Mouse (Mus musculus) heart, postnatal 4 days (tissue): ENCODE data around the gene St6galnac4. TPM values are rescaled to one million over a fixed set of nuclear protein-coding genes. Genes with fewer than 3 reads are reported as not detected.
A peak's percentile ranks its signal among the peaks of the same experiment; 100 is the strongest.

Source experiments
- DNase-seq: peaks from one replicate; pipeline ENCODE4 v3.0.0; 2021
- total RNA-seq, 2 experiments: library from RNA; stranded (reverse); gene quantifications; 2 replicates each; pipeline ENCODE4 v1.2.3; 2021

Gene St6galnac4
- total RNA-seq: 10 to 100 TPM; 31.6 to 38.6 TPM

DNA sequence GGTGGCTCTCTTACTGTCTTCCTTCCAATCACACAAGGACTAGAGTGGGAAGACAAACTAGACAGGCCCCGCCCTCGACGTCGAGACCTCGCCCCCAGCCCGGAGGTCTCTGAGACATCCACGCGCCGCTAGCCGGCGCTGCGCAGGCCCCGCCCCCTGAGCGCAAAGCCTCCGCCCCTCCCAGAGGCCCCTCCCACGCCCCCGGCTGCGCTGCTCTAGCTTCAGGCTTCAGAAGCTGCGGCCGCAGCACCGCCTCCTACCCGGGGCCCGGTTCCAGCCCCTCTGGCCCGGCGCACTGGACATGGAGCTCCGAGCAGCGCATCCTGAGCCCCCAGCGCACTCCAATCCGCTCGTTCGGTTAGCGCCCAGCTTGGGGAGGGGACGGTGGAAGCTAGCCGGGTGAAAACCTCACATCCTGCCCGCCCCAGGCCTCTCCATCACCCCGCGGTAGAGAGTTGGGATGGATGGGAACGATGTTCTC is at the start of gene St6galnac4:
Gene St6galnac4 (plus strand): TSS at position 225 of the 481 bp plus-strand sequence.
- DNase-seq: peak; percentile 94

DNA sequence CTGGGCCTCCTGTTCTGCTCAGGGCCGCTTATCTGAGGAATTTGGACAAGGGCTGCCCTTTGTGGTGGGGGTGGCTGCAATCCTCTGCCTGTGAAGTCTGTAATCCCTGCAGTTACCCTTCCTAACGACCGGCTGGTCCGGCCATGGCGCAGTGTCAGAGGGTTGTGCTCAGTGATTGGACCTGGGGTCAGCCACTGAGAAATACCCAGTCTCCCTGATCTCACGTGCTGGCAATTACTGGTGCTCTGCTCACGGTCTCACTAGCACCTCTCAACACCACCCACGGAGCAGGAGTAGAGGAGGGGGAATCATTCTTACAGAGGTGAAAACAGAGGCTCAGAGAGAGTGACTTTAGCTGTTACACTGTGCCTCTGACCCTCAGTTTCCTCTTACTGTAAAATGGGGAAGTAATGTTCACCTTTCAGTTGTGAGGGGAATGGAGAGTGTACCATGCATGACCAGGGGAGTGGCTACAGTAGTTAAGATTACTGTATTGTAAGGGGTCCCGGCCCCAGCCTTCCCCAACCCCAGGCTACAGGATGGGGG is 49.5 kb upstream of the St6galnac4 start:
- DNase-seq: peak; percentile 51

DNA sequence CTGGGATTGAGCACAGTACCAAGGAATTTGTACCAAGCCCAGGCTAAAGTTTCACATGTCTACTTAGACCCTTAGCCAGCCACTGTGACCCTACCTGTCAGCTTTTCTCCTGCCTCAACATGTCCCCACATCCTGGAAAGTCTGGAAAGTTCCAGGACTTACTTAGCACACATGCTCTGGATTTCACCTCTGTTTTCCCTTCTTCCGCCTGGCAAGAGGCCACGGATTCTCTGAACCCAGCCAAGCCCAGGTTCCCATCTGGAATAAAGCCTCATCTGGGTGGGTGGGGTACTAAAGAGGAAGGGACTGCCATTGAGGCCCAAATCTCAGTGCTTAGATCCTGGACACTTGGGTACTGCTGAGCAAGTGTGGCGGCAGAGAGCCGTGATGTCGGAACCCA is 49.0 kb upstream of the St6galnac4 start:
- peak; percentile 38 for DNase-seq

DNA sequence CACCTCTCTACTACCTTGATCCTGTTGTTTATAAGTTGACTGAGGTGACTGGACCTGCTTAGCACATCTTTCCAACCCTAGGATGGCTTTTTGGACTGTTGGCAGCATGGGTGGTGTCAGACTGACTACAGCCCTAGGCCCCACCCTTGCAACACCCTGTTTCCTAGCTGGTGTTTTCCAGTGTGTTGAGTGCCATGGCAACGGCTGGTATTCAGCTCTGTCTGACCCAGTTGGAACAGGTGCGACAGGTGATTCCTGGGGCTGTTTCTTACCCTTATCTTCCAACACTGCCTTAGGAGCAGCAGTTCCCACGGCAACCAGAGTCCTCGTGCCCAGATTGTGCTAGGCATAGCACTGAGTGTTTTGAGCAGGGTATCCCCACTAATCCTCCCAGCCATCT is 48.4 kb upstream of the St6galnac4 start:
- no peak for DNase-seq

DNA sequence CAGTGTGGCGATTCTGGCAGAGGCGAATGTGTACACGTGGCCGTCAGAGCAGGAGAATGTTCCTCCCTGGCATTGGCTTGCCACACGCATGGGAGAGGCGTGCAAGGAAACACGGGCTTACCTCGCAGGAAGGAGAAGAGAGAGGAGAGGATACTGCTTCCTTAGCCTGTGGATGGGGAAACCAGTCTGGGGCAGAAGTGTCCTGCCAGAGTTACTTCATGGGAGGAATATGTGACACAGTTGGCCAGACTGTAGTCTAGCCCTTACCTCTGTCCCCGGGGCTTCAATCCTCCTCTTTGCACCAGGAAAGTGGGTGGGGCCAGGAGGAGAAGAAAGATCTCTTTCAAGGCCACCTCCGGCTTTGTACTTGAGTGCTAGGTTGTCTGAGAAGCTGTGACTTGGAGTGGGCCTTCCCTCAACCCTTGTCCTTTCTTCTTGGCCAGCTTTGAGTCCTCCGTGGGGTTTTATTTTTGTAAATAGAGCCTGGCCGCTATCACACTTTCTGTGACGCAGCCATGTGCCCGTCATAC is 47.4 kb upstream of the St6galnac4 start:
- no peak for DNase-seq

DNA sequence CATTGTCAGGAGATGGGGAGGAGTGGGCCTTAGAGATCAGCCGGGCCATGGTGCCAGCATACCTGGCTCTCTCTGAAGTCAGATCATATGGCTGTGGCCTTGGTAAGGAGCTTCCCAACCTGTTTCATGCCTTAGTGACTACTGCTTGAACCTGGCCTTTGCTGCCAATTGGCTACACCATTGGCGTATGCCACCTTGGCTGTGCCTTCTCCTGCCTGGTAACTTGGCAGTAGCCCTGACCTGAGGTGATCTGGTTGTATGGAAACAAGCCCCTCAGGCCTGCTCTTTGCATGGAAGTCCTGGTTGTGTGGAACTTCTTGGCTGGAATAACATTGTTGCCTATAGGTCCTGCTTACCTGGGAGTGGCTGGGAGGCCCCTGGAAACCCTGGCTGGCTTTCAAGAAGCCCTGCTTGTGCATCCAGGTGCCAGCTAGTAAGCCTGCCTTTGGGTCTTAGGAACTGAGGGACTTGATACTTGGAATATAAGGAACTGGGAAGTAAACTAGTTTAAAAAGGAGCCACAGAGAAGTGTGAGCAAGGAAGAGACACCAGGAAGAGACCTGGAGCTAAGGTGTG is 45.5 kb upstream of the St6galnac4 start:
- DNase-seq: no peak

DNA sequence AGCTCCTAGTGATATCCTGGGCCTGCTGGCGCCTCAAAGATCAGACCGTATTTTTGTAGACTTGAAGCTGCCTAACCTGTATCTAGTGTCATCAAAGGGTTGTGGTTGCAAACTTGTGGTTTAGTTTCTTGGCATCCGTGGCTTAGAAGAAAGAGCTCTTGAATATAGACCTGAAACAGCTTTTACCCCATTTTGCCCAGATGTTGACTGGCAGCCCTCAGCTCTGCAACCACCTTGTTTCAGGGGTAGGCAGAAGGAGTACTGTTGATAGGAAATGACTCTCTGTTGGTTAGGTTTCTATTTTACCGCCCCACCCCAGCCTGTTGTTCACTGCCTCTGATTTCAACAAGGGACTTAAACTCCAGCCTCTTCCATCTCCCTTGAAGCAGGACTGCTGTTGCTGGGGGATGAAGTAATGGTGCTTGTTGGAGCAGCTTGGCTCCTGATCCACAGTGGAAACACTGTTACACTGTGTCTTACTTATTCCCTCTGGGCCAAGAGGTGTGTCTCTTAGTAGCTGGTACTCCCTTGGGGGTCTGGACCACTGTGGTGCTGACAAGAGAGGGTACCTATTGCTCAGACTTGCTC is 44.8 kb upstream of the St6galnac4 start:
- no peak for DNase-seq

DNA sequence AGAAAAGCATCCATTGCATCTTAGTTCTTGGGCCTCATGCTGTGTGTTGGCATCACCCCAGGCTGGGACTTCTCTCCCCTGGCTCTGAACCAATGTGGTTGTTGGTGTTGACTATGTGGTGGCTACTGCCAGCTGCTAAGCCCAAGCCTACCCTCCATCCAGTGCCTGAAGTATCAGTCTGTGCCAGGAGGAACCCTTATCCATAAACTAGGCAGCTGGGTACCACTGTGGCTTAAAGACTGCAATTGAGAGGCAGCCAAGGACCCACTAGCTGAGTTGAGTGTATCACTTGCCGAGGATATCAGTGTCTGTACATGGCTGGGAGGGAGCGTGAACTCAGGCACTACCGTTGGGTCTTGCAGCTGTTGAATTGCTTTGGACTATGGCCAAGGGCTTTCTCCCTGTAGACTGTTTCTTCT is 43.9 kb upstream of the St6galnac4 start:
- no peak for DNase-seq

DNA sequence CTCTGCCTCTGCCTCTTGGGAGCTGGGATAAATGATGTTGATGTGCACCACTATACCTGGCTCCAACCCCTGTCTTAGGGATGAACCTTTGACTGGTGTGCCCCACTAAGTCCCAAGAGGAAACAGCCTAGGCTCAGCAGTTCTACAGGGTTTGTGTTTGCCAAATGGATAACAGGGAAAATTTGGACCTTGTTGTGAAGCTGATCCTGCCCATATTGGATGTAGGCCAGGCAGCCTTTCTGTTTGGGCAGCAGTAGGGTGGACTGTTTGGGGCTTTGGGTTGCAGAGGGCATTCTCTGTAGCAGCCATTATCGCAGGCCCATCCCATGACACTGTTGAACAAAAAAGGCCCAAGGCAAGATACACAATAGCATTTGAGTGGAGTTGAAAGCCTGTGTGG is 39.9 kb upstream of the St6galnac4 start:
- DNase-seq: no peak

DNA sequence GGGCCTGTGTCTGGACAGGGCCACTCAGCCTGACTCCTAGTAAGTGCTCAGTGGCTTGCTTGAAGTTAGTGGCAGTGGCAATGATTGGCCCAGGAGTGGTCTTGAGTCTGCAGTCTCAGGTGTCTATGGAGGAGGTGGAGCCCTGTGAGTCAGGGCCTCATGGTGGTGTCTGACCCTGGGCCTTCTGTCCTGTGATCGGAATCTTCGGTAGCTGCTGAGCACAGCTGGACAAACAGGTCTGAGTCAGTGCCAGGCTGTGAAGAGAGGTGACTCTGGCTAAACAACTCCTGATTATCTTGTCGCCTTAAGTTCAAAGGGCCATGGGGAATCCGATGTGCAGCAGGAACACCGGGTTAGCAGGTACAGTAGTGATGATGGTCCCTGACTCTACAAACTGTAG is 39.5 kb upstream of the St6galnac4 start:
- no peak for DNase-seq

DNA sequence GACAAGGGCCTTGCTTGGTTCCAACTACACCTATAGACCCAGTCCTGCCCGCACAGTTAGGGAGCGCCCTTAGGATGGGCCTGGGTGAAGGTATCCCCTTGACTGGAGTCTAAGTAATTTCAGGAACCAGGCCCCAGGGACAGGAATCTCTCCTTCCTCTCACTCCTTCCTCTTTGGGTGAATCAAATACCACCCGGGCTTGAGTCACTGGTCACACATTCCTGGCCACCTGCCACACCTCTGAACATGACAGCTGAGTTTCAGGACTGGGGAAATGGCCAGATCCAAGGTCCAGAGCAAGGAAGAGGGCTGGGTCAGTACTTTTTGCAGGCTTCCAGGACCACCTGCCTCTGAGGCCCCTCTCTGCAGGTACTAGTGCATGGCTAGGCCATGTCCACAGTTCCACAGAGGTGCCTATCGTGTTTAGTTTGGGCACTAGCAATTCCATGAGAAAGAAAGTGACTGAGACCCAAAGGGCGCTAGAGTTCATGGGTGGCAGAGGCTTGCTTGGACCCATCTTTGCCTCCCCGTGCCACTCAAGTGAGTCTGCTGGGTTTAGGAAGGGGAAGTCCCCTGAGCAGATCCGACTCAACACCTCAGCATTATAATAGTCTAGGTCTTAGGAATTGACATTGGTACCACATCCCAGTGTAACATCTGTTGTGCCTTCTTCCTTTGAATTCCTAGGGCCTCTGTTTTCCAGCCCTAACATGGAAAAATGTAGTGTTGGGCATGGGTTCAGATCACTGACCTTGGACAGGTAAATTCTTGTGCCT is 38.7 kb upstream of the St6galnac4 start:
- DNase-seq: peak; percentile 69

DNA sequence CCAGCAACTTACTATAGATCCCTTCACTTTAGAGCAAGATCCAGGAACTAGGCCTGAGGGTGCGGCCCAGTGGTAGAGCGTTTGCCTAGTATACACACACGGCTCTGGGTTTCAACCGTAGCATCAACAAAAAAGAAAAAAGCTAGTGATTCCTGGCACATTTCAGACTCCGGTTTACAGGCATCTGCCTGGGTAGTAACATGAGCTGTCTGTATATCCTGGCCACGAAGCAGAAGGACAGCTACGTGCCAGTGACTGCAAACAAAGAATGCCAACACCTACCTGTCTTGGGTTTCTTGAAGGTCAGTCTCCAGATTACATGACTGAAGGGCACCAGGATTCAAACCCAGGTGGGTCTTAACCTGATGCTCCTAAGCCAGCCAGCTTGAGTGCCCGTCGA is 37.7 kb upstream of the St6galnac4 start:
- no peak for DNase-seq

DNA sequence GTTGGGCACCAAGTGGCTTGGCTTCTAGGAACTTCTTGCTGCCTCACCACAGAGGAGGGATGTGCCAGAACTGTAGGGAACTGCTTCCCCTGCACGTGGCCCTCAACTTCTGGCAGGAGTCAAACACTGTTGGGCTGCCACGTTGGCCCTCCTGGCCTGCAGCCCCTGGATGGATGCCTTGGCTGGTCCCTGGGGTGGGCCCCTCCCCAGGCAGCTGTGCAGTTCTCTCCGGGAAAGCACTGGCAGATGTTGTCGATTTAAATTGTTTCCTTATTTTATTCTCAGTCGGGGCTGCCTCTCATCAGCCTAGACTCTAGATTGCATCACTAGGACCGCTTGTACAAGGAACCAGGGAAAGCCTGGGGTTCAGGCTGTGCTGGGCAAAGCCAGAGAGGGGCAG is 37.1 kb upstream of the St6galnac4 start:
- peak; percentile 78 for DNase-seq

DNA sequence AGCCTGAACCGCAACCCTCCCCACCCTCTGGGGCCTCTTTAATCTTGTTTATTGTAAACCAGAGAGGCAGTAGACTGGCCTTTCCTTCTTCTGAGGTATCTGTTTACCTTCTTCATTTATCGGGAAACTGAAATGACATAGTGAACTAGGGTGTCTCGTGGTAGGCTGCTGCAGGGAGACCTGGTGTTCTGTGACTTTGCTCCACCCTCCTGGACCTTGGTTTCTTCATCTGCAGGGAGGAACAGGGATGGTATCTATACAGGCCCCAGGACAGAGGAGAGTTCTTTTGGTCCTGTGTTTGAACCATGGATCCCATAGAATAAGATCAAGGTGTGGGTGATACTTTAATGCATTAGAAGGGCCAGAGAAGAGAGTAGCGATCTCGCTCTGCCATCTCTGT is 35.7 kb upstream of the St6galnac4 start:
- no peak for DNase-seq

DNA sequence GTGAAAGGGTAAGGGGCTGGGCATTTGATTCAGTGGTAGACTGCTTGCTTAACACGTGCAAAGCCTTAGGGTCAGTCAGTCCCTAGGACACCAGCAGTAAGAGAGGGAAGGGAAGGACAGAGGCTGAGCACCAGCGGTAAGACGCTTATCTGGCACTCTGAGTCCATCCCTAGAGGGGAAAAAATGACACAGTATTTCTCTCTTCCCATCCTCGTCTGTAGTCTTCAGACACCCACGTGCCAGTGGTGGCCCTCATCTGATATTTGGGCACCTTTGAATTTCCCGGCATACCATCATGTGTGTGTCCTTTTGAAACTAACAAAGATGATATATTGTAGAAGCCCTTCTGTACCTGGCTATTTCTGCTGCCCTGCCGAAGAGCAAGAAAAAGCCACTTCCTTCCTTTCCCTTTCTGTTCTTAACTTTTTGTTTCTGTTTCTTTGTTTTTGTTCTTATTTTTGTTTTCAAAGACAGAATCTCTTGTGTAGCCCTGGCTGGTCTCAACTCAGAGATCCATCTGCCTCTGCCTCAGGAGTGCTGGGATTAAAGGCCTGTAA is 33.2 kb upstream of the St6galnac4 start:
- no peak for DNase-seq

DNA sequence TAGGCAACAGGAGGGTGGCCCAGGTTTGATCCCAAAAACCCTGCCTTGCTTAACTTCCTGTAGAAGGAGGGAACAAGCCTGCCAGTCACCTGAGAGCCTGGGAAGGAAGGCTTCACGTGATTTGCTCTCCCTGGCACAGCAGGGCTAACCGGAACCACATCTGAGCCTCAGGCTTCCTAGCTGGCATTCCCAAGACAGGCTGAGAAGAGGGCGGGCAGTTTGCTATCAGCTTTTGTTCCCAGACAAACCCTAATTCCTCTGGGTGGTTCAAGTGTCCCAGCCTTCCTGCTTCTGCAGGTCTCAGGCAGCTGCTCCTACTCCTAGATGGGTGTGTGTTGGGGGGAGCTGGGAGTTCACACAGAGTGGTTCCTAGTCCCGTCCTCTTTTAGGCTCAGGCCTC is 31.4 kb upstream of the St6galnac4 start:
- no peak for DNase-seq

DNA sequence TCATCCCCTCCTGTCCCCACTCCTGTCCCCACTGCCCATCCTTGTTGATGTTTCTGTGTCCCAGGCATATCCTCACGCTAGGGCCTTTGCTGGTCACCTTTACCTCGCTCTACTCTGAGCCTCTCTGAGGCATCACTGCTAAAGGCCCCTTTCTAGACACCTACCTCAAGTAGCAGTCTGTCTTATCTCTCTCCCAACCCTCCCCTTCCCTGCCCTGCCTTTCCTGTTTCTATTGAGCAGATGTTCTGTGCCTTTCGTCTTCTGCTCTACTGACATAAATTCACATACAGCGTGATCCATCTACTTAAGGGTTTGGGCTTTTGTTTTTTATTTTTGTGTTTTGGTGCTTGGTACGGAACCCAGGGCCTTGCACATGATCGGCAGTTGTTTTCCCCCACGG is 30.9 kb upstream of the St6galnac4 start:
- no peak for DNase-seq

DNA sequence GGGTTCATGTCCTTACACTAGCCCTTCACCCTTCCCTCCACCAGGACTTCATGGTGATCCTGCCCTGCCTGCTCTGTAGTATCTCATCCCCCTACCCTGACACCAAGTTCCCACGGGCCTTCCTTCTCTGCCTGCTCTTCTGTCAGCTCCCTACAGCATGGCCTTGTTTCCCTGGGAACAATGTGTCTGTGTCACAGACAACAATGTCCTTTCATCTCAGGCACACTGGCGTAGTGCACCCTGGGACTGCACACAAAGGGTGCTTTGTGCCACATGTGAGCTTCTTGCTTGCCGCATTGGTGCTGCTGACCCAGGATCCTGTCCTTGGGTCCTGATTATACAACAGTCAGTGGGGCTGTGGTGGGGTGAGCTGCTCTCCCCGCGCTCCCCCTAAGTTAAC is 27.3 kb upstream of the St6galnac4 start:
- DNase-seq: no peak

DNA sequence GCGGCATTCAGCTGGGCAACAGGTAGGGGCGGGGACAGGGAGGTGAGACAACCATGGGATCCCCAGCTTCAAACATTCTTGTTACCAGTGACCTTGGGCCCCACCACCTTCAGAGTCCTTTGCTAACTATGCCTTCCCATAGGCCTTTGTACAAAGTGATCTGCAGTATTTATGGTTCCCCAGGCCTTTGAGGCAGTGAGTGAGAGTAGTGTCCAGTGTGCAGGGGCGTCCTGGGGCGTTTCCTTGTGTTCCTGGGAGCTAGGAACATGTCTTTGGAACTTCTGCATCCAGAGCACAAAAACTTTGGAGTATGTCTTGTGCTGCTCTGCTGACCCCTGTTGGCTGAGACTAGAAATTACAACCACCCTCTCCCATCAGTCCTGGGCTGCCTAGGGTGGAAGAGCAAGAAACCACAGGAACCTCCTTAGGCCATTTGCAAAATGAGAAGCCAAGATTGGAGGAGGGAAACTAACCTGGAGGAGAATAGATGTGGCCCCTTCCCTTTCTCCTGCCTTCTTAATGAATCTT is 20.3 kb upstream of the St6galnac4 start:
- peak; percentile 83 for DNase-seq

DNA sequence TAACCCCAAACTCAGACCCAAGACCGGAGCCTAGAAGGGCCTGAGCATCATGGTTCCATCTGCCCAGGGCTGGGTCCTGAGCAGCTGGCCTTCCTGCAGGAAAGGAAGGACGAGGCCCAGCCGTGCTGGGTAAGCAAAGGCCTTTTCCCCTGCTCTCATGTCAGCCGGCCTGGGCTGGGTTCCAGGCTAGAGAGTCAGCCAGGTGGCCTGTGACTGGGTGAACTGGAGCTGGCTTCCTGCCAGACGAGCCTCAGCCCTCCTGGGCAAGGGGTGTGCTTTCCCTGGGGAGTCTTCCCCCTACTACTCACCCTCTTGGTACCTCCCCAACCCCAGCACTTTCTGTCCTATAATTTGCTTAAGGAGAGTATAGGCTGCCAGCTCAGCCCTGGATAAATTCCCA is 18.7 kb upstream of the St6galnac4 start:
- peak; percentile 65 for DNase-seq

DNA sequence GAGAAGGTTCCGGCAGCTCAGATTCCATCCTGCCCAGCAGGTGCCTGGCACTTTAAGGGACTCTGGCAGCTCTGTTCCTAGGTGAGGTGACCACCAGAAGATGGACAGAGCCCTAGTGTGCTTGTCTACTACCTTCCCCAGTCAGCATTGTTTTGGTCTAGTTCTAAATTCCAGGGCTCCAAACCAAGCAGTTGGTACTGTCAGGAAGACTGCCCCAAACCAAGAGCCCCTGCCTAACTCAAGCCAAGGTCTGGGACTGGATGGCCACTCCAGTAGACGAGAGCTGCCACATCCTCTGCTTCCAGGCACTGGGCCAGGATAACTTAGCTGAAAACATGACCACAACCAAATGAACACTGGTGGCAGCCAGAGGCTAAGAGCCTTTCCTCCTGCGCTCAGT is 18.0 kb upstream of the St6galnac4 start:
- DNase-seq: no peak

DNA sequence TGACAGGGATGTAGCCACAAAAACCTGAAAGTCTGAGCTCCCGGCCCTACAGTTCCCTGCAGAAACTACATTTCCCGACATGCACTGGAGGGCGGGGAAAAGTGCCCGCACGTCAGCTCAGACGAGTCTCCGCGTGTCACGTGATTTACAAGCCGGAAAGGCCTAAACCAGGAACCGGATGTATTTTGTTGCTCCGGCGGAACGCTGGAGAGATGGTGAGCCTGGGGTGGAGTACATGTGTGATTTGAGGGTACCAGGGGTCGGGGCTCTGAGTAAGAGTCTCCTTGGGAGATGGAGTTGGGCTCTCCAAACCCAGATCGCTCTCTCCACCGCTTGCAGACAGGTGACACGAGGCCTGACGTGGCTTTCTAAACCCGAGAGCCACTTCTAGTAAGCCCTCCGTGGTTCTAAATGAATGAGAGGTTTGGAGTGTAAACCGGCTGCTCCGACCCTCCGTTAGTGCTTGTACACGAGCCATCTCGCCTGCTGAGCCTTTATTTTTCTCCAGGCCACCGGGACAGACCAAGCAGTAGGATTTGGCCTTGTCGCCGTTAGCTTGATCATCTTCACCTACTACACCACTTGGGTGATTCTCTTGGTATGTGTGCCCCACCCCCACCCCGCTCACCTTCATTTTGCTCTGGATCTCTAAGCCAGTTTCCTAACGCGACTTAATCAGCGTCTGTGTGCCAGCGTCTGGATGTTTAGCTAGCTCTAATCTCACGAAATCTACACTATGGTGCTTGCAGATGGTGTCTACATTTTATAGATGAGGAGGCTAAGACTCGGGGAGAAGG is 16.0 kb upstream of the St6galnac4 start, which contains the start of gene Dpm2:
Gene Dpm2 (plus strand): TSS at position 161 of the 797 bp plus-strand sequence.
- peak; percentile 91 for DNase-seq
